9 mouse cellular contexts compared by ENCODE assay signal in the genomic region with DNA sequence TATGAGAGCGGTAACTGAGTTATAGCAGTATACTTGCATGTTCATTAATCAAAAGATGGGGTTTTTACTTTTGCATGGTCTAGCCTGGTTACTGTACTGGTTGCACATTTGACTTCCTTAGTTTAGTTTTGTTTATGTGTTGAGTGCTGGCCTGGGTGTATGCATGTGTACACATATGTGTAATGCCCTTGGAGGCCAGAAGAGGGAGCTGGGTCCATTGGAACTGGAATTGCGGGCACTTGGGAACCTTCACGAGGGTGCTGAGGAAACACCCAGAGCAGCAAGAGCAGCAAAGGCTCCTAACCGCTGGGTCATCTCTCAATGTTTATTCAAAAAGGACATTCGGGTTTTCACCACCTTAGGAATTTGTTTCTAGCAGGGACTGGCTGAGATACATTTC.
DNase-seq lines count a peak whose midpoint lies in the region; ATAC-seq lines count a peak whose summit lies in the region.
"Had no signal": no experiment of that assay in that cellular context is flagged by ENCODE, and none has a peak within 500 bp of the region (broad histone marks: within the 10 kb centered on the region; RNA-seq: fewer than 3 reads in every experiment).

No protein-coding gene starts in this region.

- intact Hi-C loops in heart, postnatal 14 days (cut with DNase I) = loop anchor here (5.0 kb wide), 1 partner anchor 114 kb away; no protein-coding TSS in a partner anchor

- DNase-seq in heart, postnatal 14 days = peak; percentile 7 to 40
- peak; percentile 23 for DNase-seq in urinary bladder, postnatal 25 days (ENCODE audit: low spot score)
- DNase-seq in urinary bladder, postnatal 10 days (ENCODE audit: low spot score) = no peak
- DNase-seq in embryonic facial prominence, embryonic 11.5 days (ENCODE audit: low spot score) = peak; percentile 26
- peak; percentile 43 for DNase-seq in lung, postnatal 25 days (ENCODE audit: low spot score)
- DNase-seq in spleen, adult 18-20 months = no peak
- DNase-seq in hindbrain, embryonic 11.5 days (ENCODE audit: low spot score) = no peak

- peaks cover 11% of the 10 kb centered on the region for H3K9me3 ChIP-seq in heart, embryonic 12.5 days (replicated peaks)
- H3K9me3 ChIP-seq in embryonic facial prominence, embryonic 11.5 days (replicated peaks; ENCODE audit: control insufficient read depth, low read length) = no peaks in the 10 kb centered on the region
- 0 out of 2 replicates have a peak, but pooled peaks cover 4% of the 10 kb centered on the region for H3K9me3 ChIP-seq in hindbrain, embryonic 11.5 days (ENCODE audit: control insufficient read depth, low read length)
- H3K9me3 ChIP-seq: stomach, embryonic 15.5 days had no signal

- H3K4me3 ChIP-seq in heart, embryonic 12.5 days = no peak overlapping the region
- H3K4me3 ChIP-seq in embryonic facial prominence, embryonic 11.5 days (ENCODE audit: low read depth, low read length) = no peak overlapping the region
- H3K4me3 ChIP-seq in hindbrain, embryonic 11.5 days (ENCODE audit: low read depth, low read length) = no peak overlapping the region
- H3K4me3 ChIP-seq: stomach, embryonic 15.5 days had no signal

- no peaks in the 10 kb centered on the region for H3K27me3 ChIP-seq in heart, embryonic 12.5 days (replicated peaks)
- H3K27me3 ChIP-seq in embryonic facial prominence, embryonic 11.5 days (ENCODE audit: control insufficient read depth, insufficient read depth, low read length) = no peaks in the 10 kb centered on the region
- no peaks in the 10 kb centered on the region for H3K27me3 ChIP-seq in hindbrain, embryonic 11.5 days (ENCODE audit: control insufficient read depth, insufficient read depth, low read length)
- H3K27me3 ChIP-seq: stomach, embryonic 15.5 days had no signal

- H3K9ac ChIP-seq in heart, embryonic 12.5 days = no peak overlapping the region
- no peak overlapping the region for H3K9ac ChIP-seq in embryonic facial prominence, embryonic 11.5 days (replicated peaks; ENCODE audit: low read length)
- H3K9ac ChIP-seq in hindbrain, embryonic 11.5 days (ENCODE audit: low read depth, low read length) = no peak overlapping the region
- H3K9ac ChIP-seq: stomach, embryonic 15.5 days had no signal

- H3K4me2 ChIP-seq in heart, embryonic 12.5 days = no peak overlapping the region
- H3K4me2 ChIP-seq in embryonic facial prominence, embryonic 11.5 days (ENCODE audit: low read depth, low read length) = no peak overlapping the region
- no peak overlapping the region for H3K4me2 ChIP-seq in hindbrain, embryonic 11.5 days (replicated peaks; ENCODE audit: low read depth, low read length)
- H3K4me2 ChIP-seq: stomach, embryonic 15.5 days had no signal

- ATAC-seq in heart, embryonic 12.5 days (ENCODE audit: insufficient number of reproducible peaks, low FRiP score) = no peak
- ATAC-seq in embryonic facial prominence, embryonic 11.5 days (replicated peaks; ENCODE audit: insufficient number of reproducible peaks, low FRiP score, low TSS enrichment, low read depth) = no peak; the same call in 1 of the 2 replicates
- no peak for ATAC-seq in hindbrain, embryonic 11.5 days (ENCODE audit: low FRiP score)

- H3K36me3 ChIP-seq in heart, embryonic 12.5 days = no peaks in the 10 kb centered on the region
- H3K36me3 ChIP-seq in embryonic facial prominence, embryonic 11.5 days (replicated peaks; ENCODE audit: control insufficient read depth, insufficient read depth, low read depth, low read length) = no peaks in the 10 kb centered on the region
- H3K36me3 ChIP-seq in hindbrain, embryonic 11.5 days (ENCODE audit: control insufficient read depth, insufficient read depth, low read length) = no peaks in the 10 kb centered on the region
- H3K36me3 ChIP-seq: stomach, embryonic 15.5 days had no signal

- H3K4me1 ChIP-seq in heart, embryonic 12.5 days (replicated peaks) = no peaks in the 10 kb centered on the region
- H3K4me1 ChIP-seq in embryonic facial prominence, embryonic 11.5 days (ENCODE audit: control insufficient read depth, insufficient read depth, low read length) = no peaks in the 10 kb centered on the region
- H3K4me1 ChIP-seq in hindbrain, embryonic 11.5 days (replicated peaks; ENCODE audit: control insufficient read depth, insufficient read depth, low read length) = no peaks in the 10 kb centered on the region
- H3K4me1 ChIP-seq: stomach, embryonic 15.5 days had no signal

- no peak overlapping the region for H3K27ac ChIP-seq in heart, embryonic 12.5 days (ENCODE audit: poor library complexity, severe bottlenecking)
- H3K27ac ChIP-seq in embryonic facial prominence, embryonic 11.5 days (replicated peaks; ENCODE audit: low read depth, low read length) = no peak overlapping the region
- no peak overlapping the region for H3K27ac ChIP-seq in hindbrain, embryonic 11.5 days (ENCODE audit: low read depth, low read length)
- H3K27ac ChIP-seq: stomach, embryonic 15.5 days had no signal

- WGBS in heart, embryonic 12.5 days = 70% methylated on average over 5 of the region's 5 CpGs
- 74% methylated on average over 5 of the region's 5 CpGs for WGBS in embryonic facial prominence, embryonic 11.5 days
- WGBS in hindbrain, embryonic 11.5 days = 79% methylated on average over 5 of the region's 5 CpGs

Comparison
In these comparisons a context has a peak if more than half of its experiments do, and no peak if none do; other contexts are left out.
1. DNase-seq: peak in heart, postnatal 14 days (2 of 2), urinary bladder, postnatal 25 days (single experiment), embryonic facial prominence, embryonic 11.5 days (single experiment) and lung, postnatal 25 days (single experiment); none in urinary bladder, postnatal 10 days (single experiment), spleen, adult 18-20 months (0 of 2) and hindbrain, embryonic 11.5 days (single experiment).